Mouse (Mus musculus): ENCODE results near the gene Mettl27. TPM values are rescaled to one million over a fixed set of nuclear protein-coding genes. Genes with fewer than 3 reads are reported as not detected.
"Not testable (repeated sequence)": the region's sequence is repeated elsewhere in the genome, so short reads cannot be mapped to it uniquely, and the experiment has no call there.

Gene Mettl27
- total RNA-seq, 2 experiments from 2014 or later, result 1.2 to 3.9 TPM

- ATAC-seq (replicated peaks; ENCODE audit: poor library complexity, severe bottlenecking), result no peak
These were observed 15.4 kb downstream of the Mettl27 start for GRCm38 (mm10) chr5:134947420-134948084.

GRCm38 (mm10) chr5:134948085-134948439 is 15.9 kb downstream of the Mettl27 start:
- no peak for ATAC-seq (replicated peaks; ENCODE audit: poor library complexity, severe bottlenecking)

- peak; percentile 69 for ATAC-seq (replicated peaks; ENCODE audit: poor library complexity, severe bottlenecking)
These were observed 19.1 kb downstream of the Mettl27 start for GRCm38 (mm10) chr5:134951053-134951884.

- ATAC-seq (replicated peaks; ENCODE audit: poor library complexity, severe bottlenecking), result no peak
These were observed 23.3 kb downstream of the Mettl27 start for GRCm38 (mm10) chr5:134955491-134955890.

GRCm38 (mm10) chr5:134959114-134959513 is 26.9 kb downstream of the Mettl27 start:
- ATAC-seq (replicated peaks; ENCODE audit: poor library complexity, severe bottlenecking), result no peak

- peak; percentile 32; the same call in 1 of the 2 replicates for ATAC-seq (replicated peaks; ENCODE audit: poor library complexity, severe bottlenecking)
These were observed 28.3 kb downstream of the Mettl27 start for GRCm38 (mm10) chr5:134960430-134960829.

GRCm38 (mm10) chr5:134961519-134961918 is 29.4 kb downstream of the Mettl27 start:
- no peak for ATAC-seq (replicated peaks; ENCODE audit: poor library complexity, severe bottlenecking)

- no peak for ATAC-seq (replicated peaks; ENCODE audit: poor library complexity, severe bottlenecking)
These were observed 31.4 kb downstream of the Mettl27 start for GRCm38 (mm10) chr5:134963546-134963945.

- ATAC-seq (replicated peaks; ENCODE audit: poor library complexity, severe bottlenecking), result not testable (repeated sequence)
These were observed 32.5 kb downstream of the Mettl27 start for GRCm38 (mm10) chr5:134964655-134965054.

- ATAC-seq (replicated peaks; ENCODE audit: poor library complexity, severe bottlenecking), result peak; percentile 58; the same call in 1 of the 2 replicates
These were observed 33.3 kb downstream of the Mettl27 start for GRCm38 (mm10) chr5:134965473-134965851.

- peak; percentile 82 for ATAC-seq (replicated peaks; ENCODE audit: poor library complexity, severe bottlenecking)
These were observed 34.0 kb downstream of the Mettl27 start for GRCm38 (mm10) chr5:134965852-134966821.

GRCm38 (mm10) chr5:134967164-134967944 is 35.2 kb downstream of the Mettl27 start:
- ATAC-seq (replicated peaks; ENCODE audit: poor library complexity, severe bottlenecking), result no peak

GRCm38 (mm10) chr5:134970671-134971070 is 38.5 kb downstream of the Mettl27 start:
- no peak for ATAC-seq (replicated peaks; ENCODE audit: poor library complexity, severe bottlenecking)

- peak; percentile 24 for ATAC-seq (replicated peaks; ENCODE audit: poor library complexity, severe bottlenecking)
These were observed 40.9 kb downstream of the Mettl27 start for GRCm38 (mm10) chr5:134973081-134973480.

- ATAC-seq (replicated peaks; ENCODE audit: poor library complexity, severe bottlenecking), result no peak
These were observed 41.4 kb downstream of the Mettl27 start for GRCm38 (mm10) chr5:134973526-134973925.

GRCm38 (mm10) chr5:134974294-134974693 is 42.1 kb downstream of the Mettl27 start:
- ATAC-seq (replicated peaks; ENCODE audit: poor library complexity, severe bottlenecking), result peak; percentile 78

- ATAC-seq (replicated peaks; ENCODE audit: poor library complexity, severe bottlenecking), result no peak
These were observed 42.8 kb downstream of the Mettl27 start for GRCm38 (mm10) chr5:134974921-134975320.

GRCm38 (mm10) chr5:134976164-134976563 is 44.0 kb downstream of the Mettl27 start:
- ATAC-seq (replicated peaks; ENCODE audit: poor library complexity, severe bottlenecking), result peak; percentile 38; the same call in 1 of the 2 replicates

- ATAC-seq (replicated peaks; ENCODE audit: poor library complexity, severe bottlenecking), result no peak
These were observed 44.5 kb downstream of the Mettl27 start for GRCm38 (mm10) chr5:134976577-134977250.

Measured in granulocyte monocyte progenitor cell, adult 5-6 weeks (primary cell).